Mouse (Mus musculus): ENCODE measurements around the gene Skap1. TPM values are rescaled to one million over a fixed set of nuclear protein-coding genes. Genes with fewer than 3 reads are reported as not detected.

Skap1 gene
- polyA plus RNA-seq, 1 experiment from 2014 or later, result 2.1 TPM

DNA sequence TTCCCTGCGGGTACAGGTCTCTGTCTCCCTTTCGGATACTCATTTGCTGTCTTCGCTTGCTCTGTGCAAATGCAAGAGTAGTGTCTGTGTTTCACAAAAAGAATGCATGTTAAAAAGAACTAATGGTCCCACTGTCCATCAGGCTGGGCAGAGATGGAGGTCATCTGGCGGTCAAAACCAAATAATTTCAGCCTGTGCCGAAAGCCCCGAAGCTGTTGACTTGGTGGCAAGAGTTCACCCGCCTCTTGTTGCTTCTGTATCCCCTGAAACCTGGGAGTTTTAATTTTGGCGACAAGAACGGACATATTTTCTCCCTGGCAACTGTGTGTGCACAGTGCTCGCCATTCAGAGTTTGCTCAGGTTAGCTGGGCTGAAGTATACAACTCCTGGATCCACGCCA is 156.3 kb downstream of the Skap1 start:
- no peaks in the 10 kb centered on the region for H3K9me3 ChIP-seq (ENCODE audit: control insufficient read depth, low read length)
- no peak overlapping the region for H3K4me3 ChIP-seq (ENCODE audit: low read length)
- 0 out of 2 replicates have a peak overlapping the region, but pooled peaks have one; percentile 25 for H3K27ac ChIP-seq (ENCODE audit: low read length)
- 36% methylated on average over 11 of the region's 11 CpGs for WGBS
- H3K27me3 ChIP-seq (ENCODE audit: control insufficient read depth, insufficient read depth, low read depth, low read length), result peaks cover 11% of the 10 kb centered on the region
- H3K4me1 ChIP-seq (replicated peaks; ENCODE audit: control insufficient read depth, insufficient read depth, low read length), result no peaks in the 10 kb centered on the region; the same call in 1 of the 2 replicates
- H3K4me2 ChIP-seq (ENCODE audit: low read depth, low read length), result peak overlapping the region; percentile 18; the same call in 1 of the 2 replicates
- H3K9ac ChIP-seq (ENCODE audit: low read length), result no peak overlapping the region
- ATAC-seq (ENCODE audit: low read depth), result no peak
- no peaks in the 10 kb centered on the region for H3K36me3 ChIP-seq (ENCODE audit: control insufficient read depth, insufficient read depth, low read length)

DNA sequence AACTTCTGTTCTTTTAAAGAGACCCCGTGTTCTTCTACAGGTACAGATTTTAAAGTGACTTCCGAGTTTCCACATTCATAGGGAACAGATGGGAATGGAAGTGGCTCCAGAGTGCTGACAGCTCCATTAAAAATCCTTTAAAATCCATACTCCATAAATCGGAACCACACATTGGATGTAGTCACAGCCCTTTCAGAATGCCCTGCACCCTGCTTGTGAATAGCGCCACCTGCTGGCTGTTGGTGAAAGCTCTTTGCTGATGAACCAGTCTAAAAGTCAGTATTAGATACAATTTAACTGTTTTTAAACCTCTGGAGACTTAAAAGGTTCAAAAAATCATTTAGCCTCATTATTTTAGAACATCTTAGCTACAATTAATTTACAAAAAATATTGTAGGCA is 156.8 kb downstream of the Skap1 start:
- Histone ChIP-seq H3K4me2 (ENCODE audit: low read depth, low read length) (peak overlapping the region; percentile 18; the same call in 1 of the 2 replicates), H3K27me3 (ENCODE audit: control insufficient read depth, insufficient read depth, low read depth, low read length) (peaks cover 11% of the 10 kb centered on the region), H3K36me3 (ENCODE audit: control insufficient read depth, insufficient read depth, low read length) (no peaks in the 10 kb centered on the region), H3K9ac (ENCODE audit: low read length) (no peak overlapping the region), H3K27ac (ENCODE audit: low read length) (no peak overlapping the region), H3K4me1 (replicated peaks; ENCODE audit: control insufficient read depth, insufficient read depth, low read length) (no peaks in the 10 kb centered on the region; the same call in 1 of the 2 replicates), H3K4me3 (ENCODE audit: low read length) (no peak overlapping the region), H3K9me3 (ENCODE audit: control insufficient read depth, low read length) (no peaks in the 10 kb centered on the region)
- WGBS, result 14% methylated on average over 4 of the region's 4 CpGs
- ATAC-seq (ENCODE audit: low read depth), result peak; percentile 49; the same call in 1 of the 2 replicates

DNA sequence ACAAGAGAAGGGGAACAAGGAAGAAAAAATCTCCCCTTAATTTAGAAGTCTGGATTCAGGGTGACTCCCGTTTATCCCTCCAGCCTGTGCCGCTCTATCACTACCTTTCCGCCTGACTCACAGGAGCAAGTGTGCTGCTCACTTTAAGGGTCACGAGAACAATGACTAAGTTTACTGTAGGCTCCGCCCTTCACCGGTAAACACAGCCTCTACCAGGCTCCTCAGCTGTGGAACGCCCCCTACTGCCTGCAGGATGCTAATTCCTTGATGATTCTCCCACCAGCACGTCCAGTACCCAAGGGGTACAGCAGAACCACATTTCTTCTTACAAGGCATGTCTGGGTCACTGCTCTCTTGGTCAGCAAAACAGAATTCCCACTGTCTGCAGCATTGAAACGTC is 158.4 kb downstream of the Skap1 start:
- Histone ChIP-seq H3K9me3 (ENCODE audit: control insufficient read depth, low read length) (no peaks in the 10 kb centered on the region), H3K9ac (ENCODE audit: low read length) (no peak overlapping the region), H3K27ac (ENCODE audit: low read length) (no peak overlapping the region), H3K4me3 (ENCODE audit: low read length) (no peak overlapping the region), H3K4me1 (replicated peaks; ENCODE audit: control insufficient read depth, insufficient read depth, low read length) (no peaks in the 10 kb centered on the region; the same call in 1 of the 2 replicates), H3K4me2 (ENCODE audit: low read depth, low read length) (no peak overlapping the region), H3K27me3 (ENCODE audit: control insufficient read depth, insufficient read depth, low read depth, low read length) (peaks cover 14% of the 10 kb centered on the region), H3K36me3 (ENCODE audit: control insufficient read depth, insufficient read depth, low read length) (no peaks in the 10 kb centered on the region)
- 21% methylated on average over 9 of the region's 9 CpGs for WGBS
- 0 out of 2 replicates have a peak, but pooled peaks have one; percentile 38 for ATAC-seq (ENCODE audit: low read depth)

DNA sequence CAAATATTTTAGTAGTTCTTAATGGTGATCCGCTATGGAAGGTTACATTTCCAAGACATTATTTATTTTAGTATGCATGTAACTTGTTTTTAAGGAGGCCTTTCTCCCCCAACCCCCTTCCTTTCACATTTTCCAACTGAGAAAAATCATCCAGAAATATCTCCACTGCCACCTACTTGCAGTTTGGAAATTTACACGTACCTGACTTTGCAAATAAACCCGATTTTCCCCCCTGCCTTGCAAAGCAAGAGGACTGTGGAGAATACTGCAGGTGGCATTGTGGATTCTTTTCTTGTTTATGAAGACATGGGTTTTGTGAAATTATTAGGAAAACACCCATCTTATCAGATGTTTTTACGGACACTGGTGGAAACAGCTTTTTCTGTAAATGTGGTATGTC is 160.0 kb downstream of the Skap1 start:
- Histone ChIP-seq H3K9ac (ENCODE audit: low read length) (no peak overlapping the region), H3K27me3 (ENCODE audit: control insufficient read depth, insufficient read depth, low read depth, low read length) (peaks cover 14% of the 10 kb centered on the region), H3K27ac (ENCODE audit: low read length) (no peak overlapping the region), H3K4me1 (replicated peaks; ENCODE audit: control insufficient read depth, insufficient read depth, low read length) (no peaks in the 10 kb centered on the region; the same call in 1 of the 2 replicates), H3K36me3 (ENCODE audit: control insufficient read depth, insufficient read depth, low read length) (no peaks in the 10 kb centered on the region), H3K9me3 (ENCODE audit: control insufficient read depth, low read length) (no peaks in the 10 kb centered on the region), H3K4me3 (ENCODE audit: low read length) (no peak overlapping the region), H3K4me2 (ENCODE audit: low read depth, low read length) (no peak overlapping the region)
- 26% methylated on average over 4 of the region's 4 CpGs for WGBS
- ATAC-seq (ENCODE audit: low read depth), result no peak

DNA sequence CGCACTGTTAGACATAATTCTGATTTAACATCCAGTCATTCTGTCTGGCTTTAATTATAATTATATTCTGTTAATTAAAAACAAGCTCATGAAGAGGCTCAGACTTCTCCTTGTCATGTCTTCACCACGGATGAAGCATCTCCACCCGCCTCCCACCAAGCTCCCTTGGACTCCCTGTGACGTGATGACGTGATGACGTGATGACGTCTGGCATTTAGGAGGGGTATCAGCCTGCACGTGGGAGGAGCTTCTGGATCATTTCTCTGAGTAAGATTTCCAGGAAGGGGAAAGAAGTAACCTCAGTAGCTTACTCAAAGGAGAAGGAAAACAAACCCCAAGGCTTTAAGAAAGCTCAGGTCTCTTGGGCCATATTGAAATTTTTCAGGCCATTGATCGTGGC is 165.4 kb downstream of the Skap1 start:
- Histone ChIP-seq H3K9ac (ENCODE audit: low read length) (no peak overlapping the region), H3K4me1 (replicated peaks; ENCODE audit: control insufficient read depth, insufficient read depth, low read length) (no peaks in the 10 kb centered on the region), H3K36me3 (ENCODE audit: control insufficient read depth, insufficient read depth, low read length) (no peaks in the 10 kb centered on the region), H3K4me2 (ENCODE audit: low read depth, low read length) (0 out of 2 replicates have a peak overlapping the region, but pooled peaks have one; percentile 3), H3K27me3 (ENCODE audit: control insufficient read depth, insufficient read depth, low read depth, low read length) (peaks cover 3% of the 10 kb centered on the region; the same call in 1 of the 2 replicates), H3K27ac (ENCODE audit: low read length) (no peak overlapping the region), H3K9me3 (ENCODE audit: control insufficient read depth, low read length) (no peaks in the 10 kb centered on the region), H3K4me3 (ENCODE audit: low read length) (no peak overlapping the region)
- 53% methylated on average over 9 of the region's 9 CpGs for WGBS
- ATAC-seq (ENCODE audit: low read depth), result no peak

DNA sequence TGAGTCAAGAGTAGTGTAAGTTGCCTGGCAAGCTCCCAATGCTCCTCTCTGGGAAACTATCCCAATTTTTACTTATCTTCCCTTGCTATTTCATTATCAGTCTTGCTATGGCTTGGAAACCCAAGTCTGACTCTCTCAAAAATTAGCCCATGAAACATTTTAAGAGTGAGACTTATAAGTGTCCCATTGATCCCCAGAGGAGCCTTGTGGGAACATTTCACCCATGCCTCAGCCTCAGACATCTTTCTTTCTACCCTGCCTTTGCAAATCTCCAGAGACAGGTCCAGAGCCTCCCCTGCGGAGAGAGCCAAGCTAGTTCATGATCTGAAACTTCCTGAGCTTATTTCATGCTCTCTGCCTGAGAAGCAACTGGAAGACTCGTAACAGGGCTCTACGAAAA is 167.1 kb downstream of the Skap1 start:
- no peak overlapping the region for H3K4me2 ChIP-seq (ENCODE audit: low read depth, low read length)
- peaks cover 3% of the 10 kb centered on the region; the same call in 1 of the 2 replicates for H3K27me3 ChIP-seq (ENCODE audit: control insufficient read depth, insufficient read depth, low read depth, low read length)
- H3K4me3 ChIP-seq (ENCODE audit: low read length), result no peak overlapping the region
- no peak overlapping the region for H3K27ac ChIP-seq (ENCODE audit: low read length)
- no peak overlapping the region for H3K9ac ChIP-seq (ENCODE audit: low read length)
- H3K9me3 ChIP-seq (ENCODE audit: control insufficient read depth, low read length), result no peaks in the 10 kb centered on the region
- no peaks in the 10 kb centered on the region for H3K4me1 ChIP-seq (replicated peaks; ENCODE audit: control insufficient read depth, insufficient read depth, low read length)
- no peaks in the 10 kb centered on the region for H3K36me3 ChIP-seq (ENCODE audit: control insufficient read depth, insufficient read depth, low read length)
- ATAC-seq (ENCODE audit: low read depth), result no peak
- WGBS, result 75% methylated on average over 3 of the region's 3 CpGs

DNA sequence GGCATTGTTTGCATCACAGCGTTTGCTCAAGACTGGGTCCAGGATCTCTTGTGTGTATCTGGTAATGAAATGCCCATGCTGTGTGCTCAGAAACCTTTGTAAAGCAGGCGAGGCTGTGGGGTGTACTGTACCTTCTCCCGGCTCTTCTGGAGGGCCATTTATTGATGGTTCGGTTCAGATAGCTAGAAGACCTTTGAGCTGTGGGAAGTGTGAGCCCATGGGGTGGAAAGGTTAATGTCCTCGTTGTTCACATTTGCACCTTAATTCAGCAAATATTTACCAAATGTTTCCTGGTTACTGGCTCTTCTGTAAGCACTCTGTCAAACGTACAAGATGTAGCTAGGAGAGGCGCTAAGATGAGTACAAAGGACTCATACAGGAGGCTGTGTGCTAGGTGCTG is 173.5 kb downstream of the Skap1 start:
- Histone ChIP-seq H3K4me1 (replicated peaks; ENCODE audit: control insufficient read depth, insufficient read depth, low read length) (peaks cover 4% of the 10 kb centered on the region; the same call in 1 of the 2 replicates), H3K27me3 (ENCODE audit: control insufficient read depth, insufficient read depth, low read depth, low read length) (no peaks in the 10 kb centered on the region; the same call in 1 of the 2 replicates), H3K4me2 (ENCODE audit: low read depth, low read length) (no peak overlapping the region), H3K4me3 (ENCODE audit: low read length) (no peak overlapping the region), H3K9me3 (ENCODE audit: control insufficient read depth, low read length) (no peaks in the 10 kb centered on the region), H3K36me3 (ENCODE audit: control insufficient read depth, insufficient read depth, low read length) (no peaks in the 10 kb centered on the region), H3K27ac (ENCODE audit: low read length) (no peak overlapping the region), H3K9ac (ENCODE audit: low read length) (no peak overlapping the region)
- 34% methylated on average over 7 of the region's 7 CpGs for whole genome bisulfite sequencing
- ATAC-seq (ENCODE audit: low read depth), result no peak

DNA sequence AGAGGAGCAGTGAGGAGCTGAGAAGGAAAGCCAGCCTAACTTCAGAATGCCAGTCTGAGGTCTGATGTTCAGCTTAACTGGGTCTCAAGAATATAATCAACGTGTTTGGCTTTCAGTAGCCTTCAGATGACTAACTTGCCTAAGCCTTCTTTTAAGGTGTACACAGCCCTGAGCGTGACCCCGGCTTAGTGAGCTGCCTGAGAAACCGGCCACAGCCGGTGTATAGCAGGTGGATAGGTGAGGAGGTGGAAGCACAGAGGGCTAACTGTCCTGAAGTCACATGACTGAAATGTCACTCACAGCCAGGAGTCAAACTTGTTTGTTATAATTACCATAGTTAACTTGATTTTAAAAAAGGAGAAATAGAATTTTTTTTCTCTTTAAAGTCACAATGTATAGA is 175.4 kb downstream of the Skap1 start:
- H3K9me3 ChIP-seq (ENCODE audit: control insufficient read depth, low read length), result no peaks in the 10 kb centered on the region
- no peak overlapping the region for H3K9ac ChIP-seq (ENCODE audit: low read length)
- H3K27me3 ChIP-seq (ENCODE audit: control insufficient read depth, insufficient read depth, low read depth, low read length), result no peaks in the 10 kb centered on the region; the same call in 1 of the 2 replicates
- 41% methylated on average over 5 of the region's 5 CpGs for WGBS
- H3K27ac ChIP-seq (ENCODE audit: low read length), result no peak overlapping the region
- H3K36me3 ChIP-seq (ENCODE audit: control insufficient read depth, insufficient read depth, low read length), result no peaks in the 10 kb centered on the region
- H3K4me1 ChIP-seq (replicated peaks; ENCODE audit: control insufficient read depth, insufficient read depth, low read length), result peaks cover 5% of the 10 kb centered on the region; the same call in 1 of the 2 replicates
- H3K4me3 ChIP-seq (ENCODE audit: low read length), result no peak overlapping the region
- H3K4me2 ChIP-seq (ENCODE audit: low read depth, low read length), result no peak overlapping the region
- no peak for ATAC-seq (ENCODE audit: low read depth)

DNA sequence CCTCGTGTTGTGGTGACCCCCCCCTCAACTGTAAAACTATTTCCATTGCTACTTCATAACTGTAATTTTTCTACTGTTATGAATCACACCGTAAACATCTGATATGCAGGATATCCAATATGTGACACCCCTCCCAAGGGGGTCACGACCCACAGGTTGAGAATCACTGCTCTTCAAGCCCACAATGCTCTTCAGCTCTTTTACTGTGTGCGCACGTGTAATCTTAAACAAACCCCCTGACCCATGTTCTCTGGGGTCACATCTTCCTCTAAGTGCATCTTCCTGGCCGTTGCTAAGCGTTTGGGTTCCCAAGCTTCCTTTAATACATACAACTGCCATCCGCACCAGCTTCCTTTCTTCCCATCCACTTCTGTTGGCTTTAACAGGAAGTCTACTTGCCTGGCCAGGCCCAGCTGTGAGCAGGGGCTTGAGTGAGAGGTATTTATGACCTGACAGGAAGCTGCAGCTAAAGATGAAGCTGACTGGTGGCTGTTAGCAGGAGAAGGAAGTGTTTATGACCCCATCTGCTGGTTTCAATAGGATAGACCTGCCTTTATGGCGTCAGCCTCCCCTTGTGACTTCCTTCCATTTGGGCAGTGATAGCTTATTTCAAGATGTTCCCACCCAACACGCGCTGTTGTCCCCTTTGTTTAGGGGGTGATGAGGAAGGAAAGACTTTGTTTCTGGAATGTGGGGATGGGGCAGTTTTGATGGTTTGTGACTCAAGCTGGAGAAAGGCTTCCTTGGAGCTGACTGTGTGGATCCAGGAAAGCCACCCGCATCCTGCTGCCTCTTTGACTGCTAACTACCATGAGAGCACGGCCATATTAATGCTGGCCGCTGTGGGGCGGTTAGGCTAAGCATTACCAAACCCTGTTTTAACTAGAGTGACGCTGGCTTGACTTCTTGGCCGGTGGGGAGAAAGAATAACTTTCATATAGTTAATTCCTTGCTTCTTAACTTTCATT is 178.1 kb downstream of the Skap1 start:
- H3K4me2 ChIP-seq (ENCODE audit: low read depth, low read length), result no peak overlapping the region
- no peaks in the 10 kb centered on the region for H3K27me3 ChIP-seq (ENCODE audit: control insufficient read depth, insufficient read depth, low read depth, low read length)
- WGBS, result 42% methylated on average over 17 of the region's 17 CpGs
- H3K27ac ChIP-seq (ENCODE audit: low read length), result peak overlapping the region; percentile 79
- H3K9me3 ChIP-seq (ENCODE audit: control insufficient read depth, low read length), result no peaks in the 10 kb centered on the region
- H3K4me3 ChIP-seq (ENCODE audit: low read length), result no peak overlapping the region
- ATAC-seq (ENCODE audit: low read depth), result peak; percentile 80
- no peak overlapping the region for H3K9ac ChIP-seq (ENCODE audit: low read length)
- H3K4me1 ChIP-seq (replicated peaks; ENCODE audit: control insufficient read depth, insufficient read depth, low read length), result peaks cover 17% of the 10 kb centered on the region
- no peaks in the 10 kb centered on the region for H3K36me3 ChIP-seq (ENCODE audit: control insufficient read depth, insufficient read depth, low read length)
